Mouse (Mus musculus) lung, embryonic 14.5 days (tissue): ENCODE results near the gene Acot13. TPM values are rescaled to one million over a fixed set of nuclear protein-coding genes. Genes with fewer than 3 reads are reported as not detected.

Source experiments
- ATAC-seq: fragments of 200-750 bp; cut with Nextera tagmentation; 2 replicates; pipeline ENCODE4 v1.8.0; 2017; ENCODE audit warnings: mild to moderate bottlenecking, moderate TSS enrichment, moderate library complexity; ENCODE audit not compliant: insufficient read depth
- DNase-seq: peaks from one replicate; pipeline ENCODE4 v3.0.0-alpha.2; 2015
- H3K27ac ChIP-seq: fragments of 300-500 bp; sonication (generic); 2 replicates; pipeline ENCODE4 v1.5.1; 2014; ENCODE audit warnings: low read depth, mild to moderate bottlenecking, moderate library complexity
- H3K27me3 ChIP-seq: fragments of 300-500 bp; sonication (generic); 2 replicates; pipeline ENCODE4 v1.6.1; 2014; ENCODE audit warnings: low read length, control low read depth; ENCODE audit not compliant: insufficient read depth
- H3K36me3 ChIP-seq: fragments of 300-500 bp; sonication (generic); 2 replicates; pipeline ENCODE4 v1.6.1; 2014; ENCODE audit warnings: control low read depth; ENCODE audit not compliant: insufficient read depth
- H3K4me1 ChIP-seq: fragments of 300-500 bp; sonication (generic); 2 replicates; pipeline ENCODE4 v1.6.1; 2014; ENCODE audit warnings: antibody characterized with exemption, control low read depth; ENCODE audit not compliant: insufficient read depth
- H3K4me2 ChIP-seq: fragments of 300-500 bp; sonication (generic); 2 replicates; pipeline ENCODE4 v1.6.1; 2014; ENCODE audit warnings: mild to moderate bottlenecking
- H3K4me3 ChIP-seq: fragments of 300-500 bp; sonication (generic); 2 replicates; pipeline ENCODE4 v1.5.1; 2014; ENCODE audit warnings: low read depth, low read length
- H3K9ac ChIP-seq: fragments of 300-500 bp; sonication (generic); 2 replicates; pipeline ENCODE4 v1.6.1; 2014
- H3K9me3 ChIP-seq: fragments of 300-500 bp; sonication (generic); 2 replicates; pipeline ENCODE4 v1.6.1; 2016; ENCODE audit warnings: low read depth, low read length, control low read depth
- CTCF ChIP-seq: IDR thresholded peaks from 2 replicates; pipeline ENCODE4 v1.5.1; 2016; ENCODE audit warnings: antibody characterized with exemption, low read depth
- WGBS: fragments of 180-500 bp; shearing (Covaris S2); extraction: QIAGEN DNeasy Blood & Tissue Kit; methylation state at CpG from one replicate; pipeline ENCODE4 v1.1.7; 2014; 5-methylcytosine and 5-hydroxymethylcytosine counted together
- polyA plus RNA-seq: library from polyadenylated mRNA; unstranded; fragments of >200 nt; fragmentation: Nextera tagmentation; extraction: Ambion mirVana; gene quantifications from 2 replicates; pipeline ENCODE4 v1.2.1, GENCODE M21; 2014

The Acot13 gene
- polyA plus RNA-seq, 1 experiment from 2014 or later: 62.3 TPM

DNA sequence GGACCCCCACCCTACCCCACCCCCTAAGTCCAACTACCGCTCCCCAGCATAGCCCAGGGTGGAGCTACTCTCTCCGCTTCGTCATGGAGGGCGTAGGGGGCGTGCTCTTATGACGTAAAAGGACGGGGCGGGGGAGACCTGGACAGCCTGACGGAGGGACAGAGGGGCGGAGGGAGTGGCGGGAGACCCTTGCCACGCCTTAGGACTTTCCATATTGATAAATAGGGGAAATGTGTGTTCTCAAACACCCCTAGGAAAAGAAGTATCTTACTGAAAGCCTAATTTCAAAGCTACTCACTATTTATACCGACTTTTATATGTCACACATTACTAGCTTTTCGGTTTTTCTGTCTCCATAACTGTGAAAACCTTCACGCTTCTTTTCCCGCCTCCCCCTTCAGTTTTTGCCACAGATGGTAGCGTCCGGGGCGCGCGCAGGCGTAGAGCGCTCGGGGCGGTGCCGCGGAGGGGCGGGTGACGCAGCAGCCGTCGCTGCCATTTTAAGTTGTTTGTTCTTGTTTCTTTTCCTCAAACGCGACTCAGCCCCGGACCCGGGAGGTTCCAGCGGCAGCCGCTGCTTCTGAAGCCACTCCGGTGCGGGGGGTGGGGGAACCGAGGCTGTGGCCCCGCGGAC lies 30.5 kb downstream of the Acot13 start:
- Histone ChIP-seq H3K27ac (peak overlapping the region; percentile 100), H3K36me3 (peaks cover 10% of the 10 kb centered on the region), H3K27me3 (no peaks in the 10 kb centered on the region), H3K9me3 (no peaks in the 10 kb centered on the region), H3K4me2 (peak overlapping the region; percentile 91), H3K4me3 (peak overlapping the region; percentile 98), H3K4me1 (no peaks in the 10 kb centered on the region), H3K9ac (peak overlapping the region; percentile 98)
- 0% methylated on average over 42 of the region's 42 CpGs for WGBS
- peak; percentile 97 for ATAC-seq
- DNase-seq: peak; percentile 95
- TF ChIP-seq CTCF: no peak

DNA sequence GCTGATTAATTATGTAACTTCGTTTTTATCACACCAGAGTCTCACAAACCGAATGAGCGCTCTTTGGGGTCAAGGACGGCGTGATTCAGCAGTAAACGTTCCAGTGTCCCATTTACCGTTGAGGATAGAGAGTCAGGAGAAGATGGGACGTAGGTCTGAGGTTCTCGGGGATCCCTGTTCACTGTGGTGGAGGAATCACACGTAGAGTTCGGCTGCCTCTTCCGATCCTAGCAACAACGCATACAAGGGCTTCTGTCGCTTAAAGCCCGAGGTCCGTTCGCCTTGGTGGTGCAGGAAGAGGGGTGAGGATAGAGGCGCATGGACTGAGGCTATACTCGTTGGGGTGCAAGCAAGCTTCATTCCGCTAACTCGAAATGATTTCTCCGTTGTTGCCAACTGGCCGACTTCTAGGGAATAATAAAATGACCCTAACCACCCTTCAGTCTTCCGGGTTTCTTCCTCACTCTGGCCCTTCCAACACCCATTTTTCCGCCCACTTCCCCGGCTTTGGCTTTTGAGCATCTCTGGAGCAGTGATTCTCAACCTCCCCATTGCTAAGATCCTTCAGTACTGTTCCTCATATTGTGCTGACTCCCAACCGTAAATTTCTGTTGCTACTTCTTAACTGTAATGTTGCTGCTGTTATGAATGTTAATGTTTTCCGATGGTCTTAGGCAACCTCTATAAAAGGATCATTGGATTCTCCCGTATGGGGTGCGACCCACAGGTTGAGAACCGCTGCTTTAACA lies 31.2 kb downstream of the Acot13 start:
- TF ChIP-seq CTCF: no peak
- DNase-seq: peak; percentile 58
- Histone ChIP-seq H3K9me3 (no peaks in the 10 kb centered on the region), H3K27ac (peak overlapping the region; percentile 87), H3K9ac (peak overlapping the region; percentile 64), H3K4me1 (no peaks in the 10 kb centered on the region), H3K4me3 (peak overlapping the region; percentile 98), H3K27me3 (no peaks in the 10 kb centered on the region), H3K36me3 (peaks cover 5% of the 10 kb centered on the region), H3K4me2 (peak overlapping the region; percentile 91)
- WGBS: under 1% methylated on average over 31 of the region's 31 CpGs
- ATAC-seq: peak; percentile 48

DNA sequence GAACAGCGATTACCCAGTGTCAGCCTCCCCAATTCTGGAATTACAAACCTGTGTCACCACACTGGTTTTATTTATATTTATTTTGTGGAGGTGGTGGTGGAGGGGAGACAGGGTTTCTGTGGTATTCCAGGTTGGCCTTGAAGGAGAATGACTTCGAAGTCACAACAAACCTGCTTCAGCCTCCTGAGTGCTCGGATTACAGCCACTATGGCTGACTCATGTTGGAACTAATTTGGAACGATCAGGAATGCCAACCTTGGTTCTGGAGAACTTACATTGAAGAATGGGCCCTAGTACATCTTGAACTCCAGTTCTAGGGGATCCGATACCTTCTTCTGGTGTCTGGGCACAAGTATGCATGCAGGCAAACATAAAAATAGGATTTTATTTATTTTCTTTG lies 32.0 kb downstream of the Acot13 start:
- Histone ChIP-seq H3K27ac (no peak overlapping the region), H3K9ac (peak overlapping the region; percentile 64; the same call in 1 of the 2 replicates), H3K4me3 (peak overlapping the region; percentile 98), H3K4me2 (peak overlapping the region; percentile 91), H3K27me3 (no peaks in the 10 kb centered on the region), H3K36me3 (no peaks in the 10 kb centered on the region), H3K9me3 (no peaks in the 10 kb centered on the region), H3K4me1 (no peaks in the 10 kb centered on the region)
- no peak for DNase-seq
- no peak for ATAC-seq
- 59% methylated on average over 5 of the region's 5 CpGs for WGBS
- no peak for TF ChIP-seq CTCF

DNA sequence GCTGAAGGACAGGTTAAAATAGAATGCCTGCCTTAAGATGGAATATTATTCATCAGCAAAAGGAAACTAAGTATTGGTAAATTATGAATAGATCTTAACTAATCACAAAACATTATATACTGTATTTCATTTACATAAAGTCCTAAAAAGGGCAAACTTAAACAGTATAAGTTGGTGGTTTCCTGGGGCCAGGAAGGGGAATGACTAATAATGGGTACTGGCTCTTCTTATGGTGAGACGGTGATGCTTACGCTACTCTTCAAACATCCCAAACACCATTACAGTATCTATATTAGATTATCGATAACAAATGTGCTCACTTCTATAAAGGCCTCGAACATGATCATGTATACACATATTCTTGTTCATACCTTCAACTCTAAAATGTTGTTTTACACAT lies 32.7 kb downstream of the Acot13 start:
- no peak for TF ChIP-seq CTCF
- Histone ChIP-seq H3K27me3 (no peaks in the 10 kb centered on the region), H3K4me2 (no peak overlapping the region), H3K9ac (no peak overlapping the region), H3K4me3 (no peak overlapping the region), H3K36me3 (no peaks in the 10 kb centered on the region), H3K27ac (no peak overlapping the region), H3K4me1 (no peaks in the 10 kb centered on the region), H3K9me3 (no peaks in the 10 kb centered on the region)
- ATAC-seq: no peak
- WGBS: 94% methylated on average over 4 of the region's 4 CpGs
- no peak for DNase-seq

DNA sequence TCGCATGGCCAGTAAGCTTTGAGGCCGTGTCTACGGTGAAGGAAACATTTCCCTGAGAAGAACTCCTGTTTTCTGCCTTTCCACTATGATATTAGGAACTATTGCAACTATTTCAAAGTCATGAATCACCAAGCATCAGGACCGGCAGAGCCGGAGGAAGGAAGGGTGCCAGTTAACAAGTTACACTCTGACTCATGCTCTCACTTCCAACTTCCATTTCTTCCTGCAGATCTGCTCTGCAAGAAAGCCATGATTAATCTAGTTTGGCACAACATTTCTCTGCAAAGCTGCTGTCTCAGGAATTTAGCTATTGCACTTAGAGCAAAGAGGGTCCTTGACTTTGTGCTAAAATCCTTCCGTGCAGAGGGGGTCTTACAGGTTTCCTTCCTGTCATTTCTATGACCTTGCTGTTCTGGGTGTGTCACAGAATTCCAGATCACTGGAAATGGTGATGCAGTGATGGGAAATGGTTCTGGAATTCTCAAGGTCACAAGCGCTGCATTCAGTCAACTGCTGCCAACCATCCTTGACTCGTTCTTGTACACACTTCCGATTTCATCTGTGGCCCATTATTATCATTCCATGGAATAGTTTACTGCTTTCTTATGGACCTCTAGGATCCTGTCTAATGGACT lies 38.8 kb downstream of the Acot13 start:
- H3K4me3 ChIP-seq: no peak overlapping the region
- ATAC-seq (no peak), DNase-seq (peak; percentile 46)
- WGBS: 72% methylated on average over 9 of the region's 9 CpGs
- H3K9me3 ChIP-seq: no peaks in the 10 kb centered on the region
- no peaks in the 10 kb centered on the region for H3K4me1 ChIP-seq
- no peak overlapping the region for H3K27ac ChIP-seq
- no peak overlapping the region for H3K4me2 ChIP-seq
- no peak overlapping the region for H3K9ac ChIP-seq
- H3K27me3 ChIP-seq: no peaks in the 10 kb centered on the region
- TF ChIP-seq CTCF: no peak
- H3K36me3 ChIP-seq: no peaks in the 10 kb centered on the region

DNA sequence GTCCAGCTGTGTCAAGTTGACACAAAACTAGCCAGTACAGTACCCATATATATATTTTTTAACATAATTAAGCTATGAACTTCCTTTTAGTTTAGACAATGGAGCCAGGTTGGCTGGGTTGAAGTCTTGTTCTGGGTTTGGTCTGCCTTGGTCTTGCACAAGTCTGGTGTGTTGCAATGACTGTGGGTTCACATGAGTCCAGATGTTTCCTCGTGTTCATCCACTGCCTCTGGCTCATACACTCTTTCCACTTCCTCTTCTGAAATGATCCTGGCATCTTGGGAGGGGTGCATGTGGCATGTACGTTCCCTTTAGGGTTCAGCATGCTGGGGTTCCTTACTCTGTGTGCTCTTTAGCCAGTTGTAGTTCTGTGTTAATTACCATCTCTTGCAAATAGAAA lies 40.0 kb downstream of the Acot13 start:
- Histone ChIP-seq H3K9ac (no peak overlapping the region), H3K4me3 (no peak overlapping the region), H3K36me3 (no peaks in the 10 kb centered on the region), H3K27me3 (no peaks in the 10 kb centered on the region), H3K27ac (no peak overlapping the region), H3K9me3 (no peaks in the 10 kb centered on the region), H3K4me2 (no peak overlapping the region), H3K4me1 (no peaks in the 10 kb centered on the region)
- ATAC-seq: no peak
- TF ChIP-seq CTCF: no peak
- WGBS: 59% methylated on average over 2 of the region's 2 CpGs
- no peak for DNase-seq

DNA sequence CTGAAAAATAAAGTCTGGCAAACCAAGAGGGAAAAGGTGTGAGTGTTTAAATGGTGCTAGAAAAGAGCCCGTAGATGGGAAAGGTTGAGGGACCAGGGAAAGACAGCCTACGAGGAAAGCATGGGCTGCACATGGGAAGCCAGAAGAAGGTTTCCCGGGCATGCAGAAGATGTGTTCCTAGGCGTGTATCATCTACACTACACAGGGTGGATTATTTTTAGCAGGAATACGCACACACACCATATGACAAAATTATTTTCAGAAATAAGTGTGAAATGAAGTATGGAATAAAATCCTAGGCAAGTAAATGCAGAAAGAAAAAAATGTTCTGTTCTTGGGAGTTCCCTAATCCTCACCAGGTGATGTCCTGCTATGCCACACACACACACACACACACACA lies 43.9 kb downstream of the Acot13 start:
- DNase-seq (no peak), ATAC-seq (no peak)
- Histone ChIP-seq H3K36me3 (no peaks in the 10 kb centered on the region), H3K9ac (no peak overlapping the region), H3K9me3 (no peaks in the 10 kb centered on the region), H3K4me1 (no peaks in the 10 kb centered on the region), H3K27ac (no peak overlapping the region), H3K4me2 (no peak overlapping the region), H3K27me3 (no peaks in the 10 kb centered on the region), H3K4me3 (no peak overlapping the region)
- no peak for TF ChIP-seq CTCF
- WGBS: 86% methylated on average over 5 of the region's 5 CpGs
